Mouse (Mus musculus): ENCODE data around the gene Washc1. TPM values are rescaled to one million over a fixed set of nuclear protein-coding genes. Genes with fewer than 3 reads are reported as not detected.
"Not testable (repeated sequence)": the region's sequence is repeated elsewhere in the genome, so short reads cannot be mapped to it uniquely, and the experiment has no call there.

Washc1 gene
- polyA plus RNA-seq, 1 experiment from 2014 or later = 37.3 TPM

DNA sequence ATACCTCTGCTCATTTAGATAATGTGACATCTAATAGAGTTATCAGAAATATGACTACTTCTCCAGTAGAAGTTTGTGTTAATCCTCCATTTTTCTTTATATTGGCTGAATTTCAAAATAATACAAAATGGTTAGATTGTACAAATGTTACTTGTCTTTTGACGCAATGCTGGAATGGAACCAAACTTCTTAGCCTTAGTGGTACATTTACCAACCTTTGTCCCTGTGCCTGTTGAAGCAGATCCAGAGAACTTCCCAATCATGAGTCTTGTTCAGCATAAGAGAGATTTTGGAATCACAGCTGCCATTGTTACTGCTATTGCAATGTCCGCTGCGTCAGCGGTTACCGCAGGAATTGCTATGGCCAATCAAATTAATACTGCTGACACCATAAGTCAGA, 55.8 kb downstream of the Washc1 start:
- H3K4me1 ChIP-seq (ENCODE audit: control insufficient read depth, insufficient read depth, low read length); H3K36me3 ChIP-seq (ENCODE audit: control insufficient read depth, insufficient read depth, low read length); H3K27me3 ChIP-seq (ENCODE audit: control insufficient read depth, insufficient read depth, low read length); H3K27ac ChIP-seq (ENCODE audit: low read depth, low read length); H3K4me3 ChIP-seq (ENCODE audit: low read depth, low read length); H3K9ac ChIP-seq (replicated peaks; ENCODE audit: low read depth, low read length); ATAC-seq (ENCODE audit: low read depth); H3K9me3 ChIP-seq (ENCODE audit: control insufficient read depth, low read length); H3K4me2 ChIP-seq (ENCODE audit: low read depth, low read length): not testable (repeated sequence)
- WGBS = 99% methylated on average over 5 of the region's 5 CpGs

Other genes starting within 250 kb of the Washc1 start
- 39.5 and 45.9 TPM in 2 replicates for gene Ralbp1, start 225.7 kb upstream of the Washc1 start, polyA plus RNA-seq (2014; fragmentation: Nextera tagmentation; extraction: Ambion mirVana)
- 47.8 and 67.6 TPM in 2 replicates for gene Twsg1, start 160.3 kb upstream of the Washc1 start, polyA plus RNA-seq (2014; fragmentation: Nextera tagmentation; extraction: Ambion mirVana)
- 184 and 193 TPM in 2 replicates for gene Ankrd12, start 34.5 kb upstream of the Washc1 start, polyA plus RNA-seq (2014; fragmentation: Nextera tagmentation; extraction: Ambion mirVana)
- gene Ndufv2, start 10.0 kb upstream of the Washc1 start, polyA plus RNA-seq (2014; fragmentation: Nextera tagmentation; extraction: Ambion mirVana) = 428 and 454 TPM in 2 replicates
- 2.9 and 3.6 TPM in 2 replicates for gene Ddx11, start 12.0 kb downstream of the Washc1 start, polyA plus RNA-seq (2014; fragmentation: Nextera tagmentation; extraction: Ambion mirVana)